Mouse (Mus musculus) ES-Bruce4 (cell line): Measurements from ENCODE around the gene Sorl1.

Source experiments
- CTCF ChIP-seq: IDR thresholded peaks from one replicate; pipeline ENCODE4 v1.8.1; 2011; ENCODE audit warnings: low read depth, low read length
- EP300 ChIP-seq: IDR thresholded peaks from 2 replicates; pipeline ENCODE4 v1.6.1; 2011; ENCODE audit warnings: low read depth, low read length; ENCODE audit not compliant: insufficient read depth
- POLR2A ChIP-seq: IDR thresholded peaks from one replicate; pipeline ENCODE4 v1.8.1; 2011; ENCODE audit warnings: low read length; ENCODE audit not compliant: insufficient read depth

DNA sequence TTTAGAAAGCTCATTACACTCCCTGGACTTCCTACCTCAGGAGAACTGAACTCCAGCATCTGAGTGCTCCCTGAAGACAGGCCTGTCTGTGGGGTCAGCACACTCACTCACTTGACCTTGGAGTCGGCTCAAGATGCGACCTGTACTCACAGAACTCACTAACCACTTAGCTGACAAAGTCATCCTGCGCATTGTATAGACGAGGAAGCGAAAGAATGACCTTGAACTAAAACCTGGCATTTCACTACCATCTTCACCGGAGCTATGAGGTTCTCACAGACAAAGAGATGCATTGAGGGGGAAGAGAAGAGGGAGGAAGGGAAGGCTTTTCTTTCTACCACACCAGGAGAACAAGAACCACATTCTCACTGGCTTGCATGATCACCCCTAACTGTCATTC lies 11.4 kb downstream of the Sorl1 start:
- no peak for TF ChIP-seq EP300
- TF ChIP-seq CTCF, result no peak
- TF ChIP-seq POLR2A, result no peak
